In genomic region chr4:63217513-63217912, GRCm38 (mm10) we compare ENCODE assay signal across 18 mouse cellular contexts. TPM values are rescaled to one million over a fixed set of nuclear protein-coding genes. Genes with fewer than 3 reads are reported as not detected.
DNase-seq lines count a peak whose midpoint lies in the region; ATAC-seq and TF ChIP-seq lines count a peak whose summit lies in the region.
"Had no signal": no experiment of that assay in that cellular context is flagged by ENCODE, and none has a peak within 500 bp of the region (broad histone marks: within the 10 kb centered on the region; RNA-seq: fewer than 3 reads in every experiment).

No protein-coding gene starts in this region.

- peak overlapping the region; percentile 96 for H3K4me2 ChIP-seq in lung, embryonic 16.5 days (ENCODE audit: low read depth, low read length)
- H3K4me2 ChIP-seq in intestine, embryonic 16.5 days (ENCODE audit: low read depth, low read length), result peak overlapping the region; percentile 98; the same call in 1 of the 2 replicates
- H3K4me2 ChIP-seq in stomach, embryonic 15.5 days, result peak overlapping the region; percentile 96
- H3K4me2 ChIP-seq: forebrain, embryonic 15.5 days; heart, embryonic 11.5 days had no signal

- peak overlapping the region; percentile 24; the same call in 1 of the 2 replicates for H3K27ac ChIP-seq in gastrocnemius, adult 2 months
- H3K27ac ChIP-seq in lung, embryonic 16.5 days (ENCODE audit: low read length), result peak overlapping the region; percentile 56
- H3K27ac ChIP-seq in intestine, embryonic 16.5 days (ENCODE audit: low read length), result peak overlapping the region; percentile 10; the same call in 1 of the 2 replicates
- H3K27ac ChIP-seq in stomach, embryonic 15.5 days, result 0 out of 2 replicates have a peak overlapping the region, but pooled peaks have one; percentile 41
- H3K27ac ChIP-seq: forebrain, embryonic 15.5 days; hindbrain, embryonic 14.5 days; left cerebral cortex, adult 2 months had no signal

- 67% methylated on average over 6 of the region's 6 CpGs for WGBS in lung, embryonic 16.5 days
- 72% methylated on average over 6 of the region's 6 CpGs for WGBS in intestine, embryonic 16.5 days
- WGBS in stomach, embryonic 15.5 days, result 69% methylated on average over 6 of the region's 6 CpGs

- intact Hi-C loops in gastrocnemius, adult 2 months (cut with DNase I), result no loop called here

- H3K4me3 ChIP-seq in gastrocnemius, adult 2 months, result no peak overlapping the region
- peak overlapping the region; percentile 88; the same call in 1 of the 2 replicates for H3K4me3 ChIP-seq in lung, embryonic 16.5 days (ENCODE audit: low read length)
- H3K4me3 ChIP-seq in intestine, embryonic 16.5 days (ENCODE audit: low read length), result no peak overlapping the region
- H3K4me3 ChIP-seq in stomach, embryonic 15.5 days (replicated peaks), result no peak overlapping the region; the same call in 1 of the 2 replicates
- H3K4me3 ChIP-seq: forebrain, embryonic 15.5 days; left cerebral cortex, adult 2 months; megakaryocyte, embryonic 14.5 days had no signal

- H3K36me3 ChIP-seq in lung, embryonic 16.5 days (ENCODE audit: control insufficient read depth, insufficient read depth, low read length), result 0 out of 2 replicates have a peak, but pooled peaks cover 3% of the 10 kb centered on the region
- H3K36me3 ChIP-seq in intestine, embryonic 16.5 days (ENCODE audit: control insufficient read depth, insufficient read depth, low read length), result no peaks in the 10 kb centered on the region
- 0 out of 2 replicates have a peak, but pooled peaks cover 11% of the 10 kb centered on the region for H3K36me3 ChIP-seq in stomach, embryonic 15.5 days
- H3K36me3 ChIP-seq: forebrain, embryonic 15.5 days had no signal

- no peaks in the 10 kb centered on the region for H3K9me3 ChIP-seq in lung, embryonic 16.5 days (ENCODE audit: control insufficient read depth, low read length)
- no peaks in the 10 kb centered on the region for H3K9me3 ChIP-seq in intestine, embryonic 16.5 days (ENCODE audit: control insufficient read depth, low read length)
- H3K9me3 ChIP-seq in stomach, embryonic 15.5 days, result no peaks in the 10 kb centered on the region
- H3K9me3 ChIP-seq: forebrain, embryonic 15.5 days; megakaryocyte, embryonic 14.5 days had no signal

- no peak for ATAC-seq in lung, embryonic 16.5 days (ENCODE audit: low read depth)
- no peak for ATAC-seq in intestine, embryonic 16.5 days
- no peak for ATAC-seq in stomach, embryonic 15.5 days (ENCODE audit: insufficient read depth, low FRiP score, low read depth)
- ATAC-seq: forebrain, embryonic 15.5 days had no signal

- peaks cover 11% of the 10 kb centered on the region for H3K27me3 ChIP-seq in lung, embryonic 16.5 days (ENCODE audit: control insufficient read depth, insufficient read depth, low read depth, low read length)
- no peaks in the 10 kb centered on the region for H3K27me3 ChIP-seq in intestine, embryonic 16.5 days (replicated peaks; ENCODE audit: control insufficient read depth, insufficient read depth, low read length)
- H3K27me3 ChIP-seq in stomach, embryonic 15.5 days (replicated peaks), result no peaks in the 10 kb centered on the region; the same call in 1 of the 2 replicates

- no peak for TF ChIP-seq CTCF in gastrocnemius, adult 2 months (IDR thresholded peaks at IDR 0.05)

- H3K4me1 ChIP-seq in lung, embryonic 16.5 days (replicated peaks; ENCODE audit: control insufficient read depth, insufficient read depth, low read length), result peaks cover 30% of the 10 kb centered on the region
- peaks cover 23% of the 10 kb centered on the region for H3K4me1 ChIP-seq in intestine, embryonic 16.5 days (ENCODE audit: control insufficient read depth, insufficient read depth, low read length)
- peaks cover 28% of the 10 kb centered on the region for H3K4me1 ChIP-seq in stomach, embryonic 15.5 days

- H3K9ac ChIP-seq in lung, embryonic 16.5 days (ENCODE audit: low read length), result peak overlapping the region; percentile 91; the same call in 1 of the 2 replicates
- H3K9ac ChIP-seq in intestine, embryonic 16.5 days (ENCODE audit: low read depth, low read length), result 0 out of 2 replicates have a peak overlapping the region, but pooled peaks have one; percentile 88
- no peak overlapping the region for H3K9ac ChIP-seq in stomach, embryonic 15.5 days
- H3K9ac ChIP-seq: forebrain, embryonic 15.5 days; hindbrain, embryonic 14.5 days had no signal

- no peak for DNase-seq in gastrocnemius, adult 2 months
- no peak for DNase-seq in gastrocnemius, postnatal 4 days (ENCODE audit: low spot score in 2 of 2)
- no peak for DNase-seq in lung, adult 18-20 months
- DNase-seq in testis, postnatal 10 days (ENCODE audit: low spot score), result no peak
- no peak for DNase-seq in thymus, postnatal 4 days
- DNase-seq: adrenal gland, postnatal 10 days; cerebellum, postnatal 10 days had no signal

RNA-seq across cellular contexts. Expression of gene Col27a1, which starts 3.7 kb away (rescaled TPM):
- under 1 TPM; 0.23 to 0.75 TPM for total RNA-seq in gastrocnemius, adult 2 months (2021)
- total RNA-seq in gastrocnemius, postnatal 4 days (2021), result 10 to 100 TPM; 17.5 to 19.5 TPM
- 16.4 and 18.3 TPM in 2 replicates for polyA plus RNA-seq in lung, embryonic 16.5 days (2015; fragmentation: Nextera tagmentation; extraction: Ambion mirVana)
- 8.1 and 9.6 TPM in 2 replicates for polyA plus RNA-seq in intestine, embryonic 16.5 days (2015; fragmentation: Nextera tagmentation; extraction: Ambion mirVana)
- 17.4 and 18.6 TPM in 2 replicates for polyA plus RNA-seq in stomach, embryonic 15.5 days (2015; fragmentation: Nextera tagmentation; extraction: Ambion mirVana)

RNA-seq across cellular contexts. Expression of gene Kif12, which starts 45.6 kb away (rescaled TPM):
- not detected for total RNA-seq in gastrocnemius, adult 2 months (2021)
- total RNA-seq in gastrocnemius, postnatal 4 days (2021), result not detected
- 4.8 and 5.4 TPM in 2 replicates for polyA plus RNA-seq in lung, embryonic 16.5 days (2015; fragmentation: Nextera tagmentation; extraction: Ambion mirVana)
- polyA plus RNA-seq in intestine, embryonic 16.5 days (2015; fragmentation: Nextera tagmentation; extraction: Ambion mirVana), result 98.5 and 102 TPM in 2 replicates
- polyA plus RNA-seq in stomach, embryonic 15.5 days (2015; fragmentation: Nextera tagmentation; extraction: Ambion mirVana), result 31.6 and 39.0 TPM in 2 replicates
- total RNA-seq: gastrocnemius, adult 8-10 months; layer of hippocampus, adult 18-20 months; left cerebral cortex, adult 2 months; neutrophil, adult 5-6 weeks had no signal
- polyA plus RNA-seq: forebrain, embryonic 15.5 days had no signal
